Mouse (Mus musculus) midbrain, embryonic 16.5 days (tissue): ENCODE measurements around the gene Slc7a1. TPM values are rescaled to one million over a fixed set of nuclear protein-coding genes. Genes with fewer than 3 reads are reported as not detected.

Source experiments
- ATAC-seq: fragments of 200-750 bp; cut with Nextera tagmentation; 2 replicates; pipeline ENCODE4 v1.8.0; 2017; ENCODE audit warnings: moderate TSS enrichment
- H3K27ac ChIP-seq: fragments of 300-500 bp; sonication (generic); 2 replicates; pipeline ENCODE4 v1.5.1; 2014; ENCODE audit warnings: mild to moderate bottlenecking, low read length, mixed read lengths
- H3K27me3 ChIP-seq: fragments of 300-500 bp; sonication (generic); 2 replicates; pipeline ENCODE4 v1.6.1; 2014; ENCODE audit warnings: low read depth, low read length, mixed read lengths; ENCODE audit not compliant: control insufficient read depth, insufficient read depth
- H3K36me3 ChIP-seq: fragments of 300-500 bp; sonication (generic); 2 replicates; pipeline ENCODE4 v1.6.1; 2014; ENCODE audit warnings: mild to moderate bottlenecking, low read length, moderate library complexity, mixed read lengths; ENCODE audit not compliant: control insufficient read depth, insufficient read depth
- H3K4me1 ChIP-seq: fragments of 300-500 bp; sonication (generic); 2 replicates; pipeline ENCODE4 v1.6.1; 2014; ENCODE audit warnings: mild to moderate bottlenecking, low read length, mixed read lengths; ENCODE audit not compliant: control insufficient read depth, insufficient read depth
- H3K4me2 ChIP-seq: fragments of 300-500 bp; sonication (generic); 2 replicates; pipeline ENCODE4 v1.6.1; 2014; ENCODE audit warnings: mild to moderate bottlenecking, low read length, mixed read lengths
- H3K4me3 ChIP-seq: fragments of 300-500 bp; sonication (generic); 2 replicates; pipeline ENCODE4 v1.5.1; 2014; ENCODE audit warnings: low read depth, mild to moderate bottlenecking, low read length, moderate library complexity, mixed read lengths
- H3K9ac ChIP-seq: fragments of 300-500 bp; sonication (generic); 2 replicates; pipeline ENCODE4 v1.6.1; 2014; ENCODE audit warnings: low read depth, low read length, mixed read lengths
- H3K9me3 ChIP-seq: fragments of 300-500 bp; sonication (generic); replicated peaks from 2 replicates; pipeline ENCODE4 v1.6.1; 2014; ENCODE audit warnings: mild to moderate bottlenecking, low read length, mixed read lengths; ENCODE audit not compliant: control insufficient read depth, poor library complexity, severe bottlenecking
- WGBS: fragments of 180-500 bp; shearing (Covaris S2); extraction: QIAGEN DNeasy Blood & Tissue Kit; methylation state at CpG from one replicate; pipeline ENCODE4 v1.1.7; 2014; 5-methylcytosine and 5-hydroxymethylcytosine counted together
- polyA plus RNA-seq: library from polyadenylated mRNA; unstranded; fragments of >200 nt; fragmentation: Nextera tagmentation; extraction: Ambion mirVana; gene quantifications from 2 replicates; pipeline ENCODE4 v1.2.1, GENCODE M21; 2015

Gene Slc7a1
- polyA plus RNA-seq, 1 experiment from 2014 or later, result 40.5 TPM

DNA sequence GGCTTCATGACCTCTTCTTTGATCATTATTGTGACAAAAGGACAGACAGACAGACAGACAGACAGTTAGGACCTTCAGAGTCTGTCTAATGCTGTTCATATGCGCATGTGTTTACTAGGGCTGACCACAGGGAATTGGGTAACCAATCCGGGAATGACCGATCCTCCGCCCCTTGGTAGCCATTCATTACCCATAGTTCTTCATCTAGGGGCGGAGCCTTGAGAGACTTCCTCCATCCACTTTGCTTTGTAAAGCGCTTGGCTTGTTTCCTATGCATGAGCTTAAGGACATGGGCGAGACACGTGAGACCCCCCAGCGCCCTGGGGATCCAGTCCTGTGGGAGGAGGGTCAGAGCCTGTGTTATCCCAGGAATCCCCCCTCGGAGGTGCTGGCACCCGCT lies 96.7 kb downstream of the Slc7a1 start:
- no peak overlapping the region for H3K4me2 ChIP-seq
- no peaks in the 10 kb centered on the region for H3K4me1 ChIP-seq
- H3K9me3 ChIP-seq, result no peaks in the 10 kb centered on the region
- H3K9ac ChIP-seq, result no peak overlapping the region
- no peak overlapping the region for H3K27ac ChIP-seq
- ATAC-seq, result no peak
- no peak overlapping the region for H3K4me3 ChIP-seq
- 77% methylated on average over 11 of the region's 11 CpGs for WGBS
- no peaks in the 10 kb centered on the region for H3K27me3 ChIP-seq
- peaks cover 30% of the 10 kb centered on the region for H3K36me3 ChIP-seq

DNA sequence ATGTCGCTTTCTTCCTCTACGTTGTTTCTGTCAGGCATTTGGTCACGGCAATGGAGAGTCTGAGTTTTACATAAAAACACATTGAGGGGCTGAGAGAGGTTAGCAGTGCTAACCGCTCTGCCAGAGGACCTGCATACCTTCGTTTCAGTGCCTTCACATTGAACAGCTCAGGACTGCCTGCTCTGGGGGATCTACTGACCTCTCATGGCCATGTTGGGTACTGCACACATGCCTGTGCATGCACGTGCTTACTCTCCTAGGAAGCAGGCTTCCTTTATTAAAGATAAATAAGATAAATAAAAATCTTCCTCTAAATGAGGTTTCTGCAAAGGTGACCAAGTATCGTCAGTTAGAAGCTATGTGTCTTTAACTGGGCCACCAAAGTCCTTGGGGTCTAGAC lies 106.4 kb downstream of the Slc7a1 start:
- Histone ChIP-seq H3K4me1 (no peaks in the 10 kb centered on the region), H3K4me2 (no peak overlapping the region), H3K4me3 (no peak overlapping the region), H3K9ac (no peak overlapping the region), H3K36me3 (peaks cover 31% of the 10 kb centered on the region), H3K27me3 (no peaks in the 10 kb centered on the region), H3K27ac (no peak overlapping the region), H3K9me3 (no peaks in the 10 kb centered on the region)
- WGBS, result 87% methylated on average over 7 of the region's 7 CpGs
- ATAC-seq, result no peak

DNA sequence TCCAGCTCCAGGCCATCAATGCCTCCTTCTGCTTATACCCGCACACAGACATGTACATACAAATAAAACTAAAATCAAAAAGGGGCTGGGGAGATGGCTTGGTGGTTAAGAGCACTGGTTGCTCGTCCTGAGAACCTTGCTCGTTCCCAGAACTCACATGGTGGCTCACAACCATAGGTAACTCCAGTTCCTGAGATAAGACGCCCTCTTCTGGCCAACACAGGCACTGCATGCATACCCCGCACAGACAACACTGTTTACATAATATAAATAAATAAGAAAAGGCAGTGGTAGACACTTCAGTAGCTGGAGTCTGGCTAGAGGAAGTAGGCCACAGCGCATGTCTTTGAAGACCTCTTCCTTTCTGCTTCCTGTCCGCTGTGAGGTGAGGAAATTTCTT lies 106.8 kb downstream of the Slc7a1 start:
- H3K4me3 ChIP-seq, result no peak overlapping the region
- no peak for ATAC-seq
- WGBS, result 83% methylated on average over 7 of the region's 7 CpGs
- H3K4me1 ChIP-seq, result no peaks in the 10 kb centered on the region
- no peak overlapping the region for H3K9ac ChIP-seq
- peaks cover 31% of the 10 kb centered on the region for H3K36me3 ChIP-seq
- H3K27ac ChIP-seq, result no peak overlapping the region
- no peak overlapping the region for H3K4me2 ChIP-seq
- no peaks in the 10 kb centered on the region for H3K9me3 ChIP-seq
- no peaks in the 10 kb centered on the region for H3K27me3 ChIP-seq

DNA sequence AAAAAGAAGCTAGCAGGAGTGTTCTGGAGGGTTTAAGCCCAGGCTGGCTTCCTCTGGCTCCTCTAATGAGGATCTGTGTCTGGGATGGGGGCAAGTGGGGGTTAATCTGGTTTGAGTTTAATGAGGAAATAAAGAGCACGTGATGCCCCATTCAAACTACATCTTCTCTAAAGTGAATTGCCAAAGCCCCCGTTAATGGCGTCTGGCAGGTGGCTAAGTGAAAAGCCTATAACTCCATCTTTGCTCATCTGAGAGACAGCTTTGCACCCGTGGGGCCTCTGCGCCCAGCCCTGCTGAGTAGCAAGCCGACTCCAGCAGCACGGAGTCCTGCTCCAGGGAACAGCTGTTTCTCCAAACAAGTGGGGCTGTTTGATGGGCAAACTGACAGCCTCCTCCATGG lies 109.8 kb downstream of the Slc7a1 start:
- H3K27me3 ChIP-seq, result no peaks in the 10 kb centered on the region
- no peak overlapping the region for H3K27ac ChIP-seq
- H3K4me3 ChIP-seq, result no peak overlapping the region
- H3K9ac ChIP-seq, result no peak overlapping the region
- no peaks in the 10 kb centered on the region for H3K4me1 ChIP-seq
- no peak overlapping the region for H3K4me2 ChIP-seq
- 43% methylated on average over 7 of the region's 7 CpGs for WGBS
- peaks cover 22% of the 10 kb centered on the region for H3K36me3 ChIP-seq
- H3K9me3 ChIP-seq, result no peaks in the 10 kb centered on the region
- no peak for ATAC-seq

GRCm38 (mm10) chr5:148288804-148289203 lies 110.9 kb downstream of the Slc7a1 start:
- H3K4me2 ChIP-seq, result no peak overlapping the region
- H3K36me3 ChIP-seq, result peaks cover 22% of the 10 kb centered on the region
- no peak for ATAC-seq
- no peak overlapping the region for H3K4me3 ChIP-seq
- no peaks in the 10 kb centered on the region for H3K9me3 ChIP-seq
- no peak overlapping the region for H3K27ac ChIP-seq
- no peaks in the 10 kb centered on the region; the same call in 1 of the 2 replicates for H3K4me1 ChIP-seq
- no peak overlapping the region for H3K9ac ChIP-seq
- H3K27me3 ChIP-seq, result no peaks in the 10 kb centered on the region
- WGBS, result 82% methylated on average over 18 of the region's 18 CpGs

- H3K4me2 ChIP-seq, result no peak overlapping the region
- no peaks in the 10 kb centered on the region for H3K9me3 ChIP-seq
- no peaks in the 10 kb centered on the region for H3K27me3 ChIP-seq
- H3K9ac ChIP-seq, result no peak overlapping the region
- no peak overlapping the region for H3K4me3 ChIP-seq
- H3K27ac ChIP-seq, result no peak overlapping the region
- WGBS, result 98% methylated on average over 5 of the region's 5 CpGs
- ATAC-seq, result no peak
- H3K36me3 ChIP-seq, result peaks cover 18% of the 10 kb centered on the region; the same call in 1 of the 2 replicates
- no peaks in the 10 kb centered on the region; the same call in 1 of the 2 replicates for H3K4me1 ChIP-seq
Observed at GRCm38 (mm10) chr5:148287529-148287928, 112.2 kb downstream of the Slc7a1 start.

GRCm38 (mm10) chr5:148283584-148283983 lies 116.1 kb downstream of the Slc7a1 start:
- WGBS, result 76% methylated on average over 3 of the region's 3 CpGs
- Histone ChIP-seq H3K9me3 (no peaks in the 10 kb centered on the region), H3K27me3 (no peaks in the 10 kb centered on the region), H3K4me3 (no peak overlapping the region), H3K9ac (no peak overlapping the region), H3K36me3 (peaks cover under 1% of the 10 kb centered on the region; the same call in 1 of the 2 replicates), H3K4me2 (no peak overlapping the region), H3K27ac (no peak overlapping the region), H3K4me1 (no peaks in the 10 kb centered on the region; the same call in 1 of the 2 replicates)
- ATAC-seq, result no peak

DNA sequence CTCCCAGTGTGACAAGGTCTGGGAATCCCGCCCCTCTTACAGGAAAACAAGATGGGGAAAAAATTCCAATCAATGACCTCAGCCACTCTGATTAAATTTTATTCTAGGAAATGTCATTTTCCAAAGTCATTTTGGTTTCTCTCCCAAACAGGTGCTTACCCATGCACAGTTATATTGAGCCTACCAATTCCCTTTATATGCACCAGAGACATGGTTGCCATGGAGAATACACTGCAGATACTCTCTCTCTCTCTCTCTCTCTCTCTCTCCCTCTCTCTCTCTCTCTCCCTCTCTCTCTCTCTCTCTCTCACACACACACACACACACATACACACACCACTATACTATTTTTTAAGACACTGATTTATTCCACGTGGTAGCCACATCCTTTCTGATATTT lies 116.5 kb downstream of the Slc7a1 start:
- Histone ChIP-seq H3K4me2 (no peak overlapping the region), H3K4me3 (no peak overlapping the region), H3K27ac (no peak overlapping the region), H3K36me3 (peaks cover 5% of the 10 kb centered on the region; the same call in 1 of the 2 replicates), H3K4me1 (no peaks in the 10 kb centered on the region; the same call in 1 of the 2 replicates), H3K9me3 (no peaks in the 10 kb centered on the region), H3K27me3 (no peaks in the 10 kb centered on the region), H3K9ac (no peak overlapping the region)
- WGBS, result 70% methylated on average over 2 of the region's 2 CpGs
- ATAC-seq, result no peak

DNA sequence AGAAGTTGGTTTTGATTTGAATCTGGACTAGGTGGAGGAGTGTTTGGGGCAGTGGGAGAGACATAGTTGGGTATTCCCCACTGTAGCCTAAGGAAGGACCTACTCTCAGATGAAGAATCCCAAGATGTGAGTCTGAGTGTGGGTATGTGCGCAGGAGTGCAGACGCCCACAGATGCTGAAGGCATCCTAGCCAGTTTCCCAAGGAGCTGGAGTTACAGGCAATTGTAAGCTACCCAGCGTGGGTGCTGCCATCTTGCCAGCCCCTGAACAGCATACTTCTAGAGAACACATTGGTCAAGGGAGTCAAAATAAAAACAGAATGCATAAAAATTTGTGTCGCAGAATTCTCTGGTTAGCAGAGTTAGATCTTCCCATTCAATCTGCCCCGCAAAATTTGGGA lies 117.1 kb downstream of the Slc7a1 start:
- no peak overlapping the region for H3K4me2 ChIP-seq
- no peaks in the 10 kb centered on the region for H3K27me3 ChIP-seq
- peaks cover 6% of the 10 kb centered on the region; the same call in 1 of the 2 replicates for H3K36me3 ChIP-seq
- 95% methylated on average over 5 of the region's 5 CpGs for WGBS
- no peak overlapping the region for H3K4me3 ChIP-seq
- ATAC-seq, result no peak
- H3K9ac ChIP-seq, result no peak overlapping the region
- H3K4me1 ChIP-seq, result no peaks in the 10 kb centered on the region; the same call in 1 of the 2 replicates
- no peak overlapping the region for H3K27ac ChIP-seq
- H3K9me3 ChIP-seq, result no peaks in the 10 kb centered on the region
